In genomic region chr14:113314499-113314898, GRCm38 (mm10) we compare ENCODE assay signal across 7 mouse cellular contexts. TPM values are rescaled to one million over a fixed set of nuclear protein-coding genes. Genes with fewer than 3 reads are reported as not detected.
DNase-seq lines count a peak whose midpoint lies in the region; ATAC-seq lines count a peak whose summit lies in the region.
"Not testable (repeated sequence)": the region's sequence is repeated elsewhere in the genome, so short reads cannot be mapped to it uniquely, and the experiment has no call there.

Gene Tpm3-rs7, plus strand, starts transcription at chr14:113314608.

- not testable (repeated sequence) for H3K27me3 ChIP-seq in megakaryocyte, embryonic 14.5 days (replicated peaks)

- not testable (repeated sequence) for H3K4me3 ChIP-seq in megakaryocyte, embryonic 14.5 days (replicated peaks)

- DNase-seq in adrenal gland, postnatal 36 days; gastrocnemius, postnatal 4 days (ENCODE audit: low spot score in 2 of 2); heart, postnatal 4 days; layer of hippocampus, postnatal 14 days (ENCODE audit: low spot score in 2 of 2); left cerebral cortex, postnatal 14 days (ENCODE audit: low spot score in 2 of 2): not testable (repeated sequence)

- not testable (repeated sequence) for ATAC-seq in activated CD4-positive, CD25-positive, alpha-beta regulatory T cell, adult 4 months

- not testable (repeated sequence) for H3K4me1 ChIP-seq in megakaryocyte, embryonic 14.5 days

- not testable (repeated sequence) for H3K36me3 ChIP-seq in megakaryocyte, embryonic 14.5 days (replicated peaks; ENCODE audit: low read length)

- not testable (repeated sequence) for H3K9me3 ChIP-seq in megakaryocyte, embryonic 14.5 days

- intact Hi-C loops in left cerebral cortex, postnatal 14 days (cut with DNase I) = not testable (repeated sequence)

RNA-seq across cellular contexts. Expression of gene Tpm3-rs7, which starts in this region (rescaled TPM):
- 10 to 100 TPM; 10.3 to 12.0 TPM for polyA plus RNA-seq in activated CD4-positive, CD25-positive, alpha-beta regulatory T cell, adult 4 months (2017; shearing (Covaris generic))
- total RNA-seq in adrenal gland, postnatal 36 days (2021) = 10 to 100 TPM; 49.3 to 55.5 TPM
- 10 to 100 TPM; 31.5 to 34.3 TPM for total RNA-seq in gastrocnemius, postnatal 4 days (2021)
- 10 to 100 TPM; 28.9 to 30.7 TPM for total RNA-seq in heart, postnatal 4 days (2021)
- total RNA-seq in layer of hippocampus, postnatal 14 days (2021) = 10 to 100 TPM; 50.9 to 56.2 TPM
- 10 to 100 TPM; 55.8 to 56.4 TPM for total RNA-seq in left cerebral cortex, postnatal 14 days (2021)
- 20.4 and 26.2 TPM in 2 replicates for polyA plus RNA-seq in megakaryocyte, embryonic 14.5 days (2012; ENCODE audit: insufficient read depth, low replicate concordance)
